Comparison of ENCODE assay signal across 8 mouse cellular contexts in the genomic region with DNA sequence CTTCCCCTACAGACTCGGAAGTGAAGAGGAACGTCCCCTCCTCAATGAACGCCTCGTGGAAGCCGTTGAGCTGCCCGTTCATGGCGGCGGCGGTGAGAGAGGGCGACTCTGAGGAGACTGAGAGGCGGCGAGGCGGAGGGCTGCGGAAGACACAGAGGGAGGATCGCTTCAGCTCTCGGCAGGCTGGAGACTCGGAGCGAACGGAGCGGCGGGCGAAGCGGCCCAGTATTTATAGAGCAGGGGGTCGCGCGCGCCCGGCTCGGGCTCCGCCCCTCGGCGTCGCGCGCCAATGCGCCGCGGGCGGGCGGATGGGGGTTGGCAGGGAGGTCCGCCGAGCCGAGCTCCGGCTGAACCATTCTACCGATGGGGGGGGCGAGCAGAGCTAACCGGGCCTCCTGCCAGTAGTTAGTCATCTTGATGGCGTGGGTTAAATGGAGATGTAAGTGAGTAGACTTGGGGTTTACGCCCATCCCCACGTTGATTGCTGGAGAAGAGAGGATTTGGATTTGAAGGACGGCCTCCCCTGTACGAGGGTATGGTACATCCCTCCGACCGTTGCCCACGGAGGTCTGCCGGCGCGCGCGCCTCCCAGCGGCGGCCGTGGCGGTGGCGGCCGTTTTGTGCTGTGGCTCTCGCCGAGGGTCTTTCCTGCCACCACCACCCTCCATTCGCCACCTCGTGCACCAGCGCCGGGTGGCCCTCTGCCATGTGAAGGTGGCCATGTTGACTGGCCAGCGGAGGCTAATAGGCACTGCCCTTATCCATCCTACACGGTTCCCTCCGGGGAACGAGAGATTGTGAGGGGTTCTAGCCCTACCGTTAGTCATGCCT. TPM values are rescaled to one million over a fixed set of nuclear protein-coding genes. Genes with fewer than 3 reads are reported as not detected.
DNase-seq lines count a peak whose midpoint lies in the region; ATAC-seq and TF ChIP-seq lines count a peak whose summit lies in the region.

TSS of gene Mat2a (minus strand) at position 204 of the 831 bp plus-strand sequence.

- DNase-seq in gastrocnemius, adult 8-10 months (ENCODE audit: low spot score in 2 of 2), result peak; percentile 90 to 91
- peak; percentile 94 for DNase-seq in induced T-regulatory cell, adult 2 months (ENCODE audit: low read depth)
- DNase-seq in left cerebral cortex, adult 9 months (ENCODE audit: low spot score in 2 of 2), result peak; percentile 94 to 97
- peak; percentile 96 for DNase-seq in right cerebral cortex, postnatal 14 days
- DNase-seq in urinary bladder, postnatal 36 days (ENCODE audit: low spot score in 2 of 2), result peak; percentile 91 to 94

- peak within 1 kb of the TSS; percentile 87 for H3K4me3 ChIP-seq in cortical plate, adult 2 months (ENCODE audit: insufficient read depth, low read length)

- TF ChIP-seq CTCF in cortical plate, adult 2 months (IDR thresholded peaks at IDR 0.05; ENCODE audit: extremely low read depth, insufficient read depth, low read length), result 0 out of 2 replicates have a peak, but pooled peaks have one; percentile 34

- TF ChIP-seq POLR2A in cortical plate, adult 2 months (IDR thresholded peaks at IDR 0.05; ENCODE audit: extremely low read depth, insufficient read depth, low read length), result peak; percentile 98

- peak within 1 kb of the TSS; percentile 99 for H3K27ac ChIP-seq in cortical plate, adult 2 months (ENCODE audit: insufficient read depth, low read length)

- H3K4me1 ChIP-seq in cortical plate, adult 2 months (ENCODE audit: control insufficient read depth, insufficient read depth, low read length), result peaks cover 2% of the 10 kb centered on the region; the same call in 1 of the 2 replicates

- peak; percentile 71 for ATAC-seq in activated CD4-positive, CD25-positive, alpha-beta regulatory T cell, adult 4 months
- ATAC-seq in megakaryocyte progenitor cell, adult 5-6 weeks (replicated peaks; ENCODE audit: poor library complexity), result peak; percentile 71

RNA-seq across cellular contexts. Expression of gene Mat2a, which starts in this region (rescaled TPM):
- polyA plus RNA-seq in activated CD4-positive, CD25-positive, alpha-beta regulatory T cell, adult 4 months (2017; shearing (Covaris generic)), result 100 to 1,000 TPM; 194 to 225 TPM
- polyA plus RNA-seq in cortical plate, adult 2 months (2012; rRNA removed), result 172 and 180 TPM in 2 replicates
- total RNA-seq in gastrocnemius, adult 8-10 months (2022), result 100 to 1,000 TPM in 2 of 4 experiments, 10 to 100 TPM in 2; 78.0 to 122 (median 99.0) TPM
- 342 and 403 TPM in 2 replicates for total RNA-seq in megakaryocyte progenitor cell, adult 5-6 weeks (2015)
- 192 and 230 TPM in 2 replicates for total RNA-seq in megakaryocyte progenitor cell, adult 5-6 weeks (2017)

Comparison
In these comparisons a context has a peak if more than half of its experiments do, and no peak if none do; other contexts are left out.
1. Peak in every context shown above with its lines: DNase-seq, ATAC-seq, H3K4me3 ChIP-seq and H3K27ac ChIP-seq.